Mouse (Mus musculus) forebrain, embryonic 14.5 days (tissue): Measurements from ENCODE around the gene Tspan32. TPM values are rescaled to one million over a fixed set of nuclear protein-coding genes. Genes with fewer than 3 reads are reported as not detected.

Experiments
- ATAC-seq: fragments of 200-750 bp; cut with Nextera tagmentation; 2 replicates; pipeline ENCODE4 v1.8.0; 2017; ENCODE audit warnings: mild to moderate bottlenecking, moderate library complexity
- DNase-seq: peaks from one replicate; pipeline ENCODE4 v3.0.0-alpha.2; 2015; ENCODE audit warnings: low spot score
- H3K27ac ChIP-seq: fragments of 300-500 bp; sonication (generic); 2 replicates; pipeline ENCODE4 v1.5.1; 2014; ENCODE audit warnings: low read depth, mild to moderate bottlenecking, control low read depth, low read length, moderate library complexity
- H3K27me3 ChIP-seq: fragments of 300-500 bp; sonication (generic); replicated peaks from 2 replicates; pipeline ENCODE4 v1.6.1; 2014; ENCODE audit warnings: low read length, control low read depth, mixed read lengths; ENCODE audit not compliant: control insufficient read depth, insufficient read depth
- H3K36me3 ChIP-seq: fragments of 300-500 bp; sonication (generic); 2 replicates; pipeline ENCODE4 v1.6.1; 2014; ENCODE audit warnings: low read length, control low read depth; ENCODE audit not compliant: control insufficient read depth, insufficient read depth
- H3K4me1 ChIP-seq: fragments of 300-500 bp; sonication (generic); 2 replicates; pipeline ENCODE4 v1.6.1; 2014; ENCODE audit warnings: antibody characterized with exemption, low read length, control low read depth; ENCODE audit not compliant: control insufficient read depth, insufficient read depth
- H3K4me2 ChIP-seq: fragments of 300-500 bp; sonication (generic); 2 replicates; pipeline ENCODE4 v1.6.1; 2014; ENCODE audit warnings: mild to moderate bottlenecking, control low read depth, low read length
- H3K4me3 ChIP-seq: fragments of 300-500 bp; sonication (generic); 2 replicates; pipeline ENCODE4 v1.5.1; 2014; ENCODE audit warnings: low read depth, low read length, control low read depth
- H3K9ac ChIP-seq: fragments of 300-500 bp; sonication (generic); 2 replicates; pipeline ENCODE4 v1.6.1; 2014; ENCODE audit warnings: mild to moderate bottlenecking, low read length, control low read depth, moderate library complexity
- H3K9me3 ChIP-seq: fragments of 300-500 bp; sonication (generic); replicated peaks from 2 replicates; pipeline ENCODE4 v1.6.1; 2016; ENCODE audit warnings: low read length, control low read depth, mixed read lengths; ENCODE audit not compliant: control insufficient read depth
- WGBS: fragments of 180-500 bp; shearing (Covaris S2); extraction: QIAGEN DNeasy Blood & Tissue Kit; methylation state at CpG from one replicate; pipeline ENCODE4 v1.1.7; 2014; 5-methylcytosine and 5-hydroxymethylcytosine counted together
- polyA plus RNA-seq: library from polyadenylated mRNA; unstranded; fragments of >200 nt; fragmentation: Nextera tagmentation; extraction: Ambion mirVana; gene quantifications from 2 replicates; pipeline ENCODE4 v1.2.1, GENCODE M21; 2014

The Tspan32 gene
- polyA plus RNA-seq, 1 experiment from 2014 or later: 0.61 TPM

GRCm38 (mm10) chr7:143049331-143049730 lies 44.5 kb downstream of the Tspan32 start:
- H3K36me3 ChIP-seq: no peaks in the 10 kb centered on the region
- H3K4me2 ChIP-seq: no peak overlapping the region
- H3K9ac ChIP-seq: no peak overlapping the region
- H3K4me3 ChIP-seq: no peak overlapping the region
- H3K9me3 ChIP-seq: no peaks in the 10 kb centered on the region
- H3K27ac ChIP-seq: no peak overlapping the region
- H3K4me1 ChIP-seq: peaks cover 12% of the 10 kb centered on the region
- 83% methylated on average over 3 of the region's 3 CpGs for WGBS
- no peaks in the 10 kb centered on the region for H3K27me3 ChIP-seq
- DNase-seq: no peak
- ATAC-seq: no peak

GRCm38 (mm10) chr7:143049841-143050816 lies 45.3 kb downstream of the Tspan32 start:
- Histone ChIP-seq H3K4me1 (peaks cover 20% of the 10 kb centered on the region), H3K27me3 (no peaks in the 10 kb centered on the region), H3K9me3 (no peaks in the 10 kb centered on the region), H3K27ac (no peak overlapping the region), H3K9ac (no peak overlapping the region), H3K36me3 (no peaks in the 10 kb centered on the region), H3K4me3 (no peak overlapping the region), H3K4me2 (no peak overlapping the region)
- DNase-seq (no peak), ATAC-seq (no peak)
- 91% methylated on average over 3 of the region's 3 CpGs for WGBS

- Histone ChIP-seq H3K27me3 (no peaks in the 10 kb centered on the region), H3K4me3 (no peak overlapping the region), H3K9ac (no peak overlapping the region), H3K4me2 (no peak overlapping the region), H3K4me1 (peaks cover 20% of the 10 kb centered on the region), H3K27ac (no peak overlapping the region), H3K36me3 (no peaks in the 10 kb centered on the region), H3K9me3 (no peaks in the 10 kb centered on the region)
- ATAC-seq: no peak
- no peak for DNase-seq
- 71% methylated on average over 2 of the region's 2 CpGs for WGBS
These were observed 46.5 kb downstream of the Tspan32 start for GRCm38 (mm10) chr7:143051316-143051715.

GRCm38 (mm10) chr7:143052626-143053007 lies 47.8 kb downstream of the Tspan32 start, which contains the start of gene Cd81:
Gene Cd81 (plus strand): TSS chr7:143052739.
- H3K4me1 ChIP-seq: peaks cover 20% of the 10 kb centered on the region
- peak within 1 kb of the TSS; percentile 86 for H3K4me3 ChIP-seq
- no peaks in the 10 kb centered on the region for H3K27me3 ChIP-seq
- H3K36me3 ChIP-seq: peaks cover 2% of the 10 kb centered on the region; the same call in 1 of the 2 replicates
- peak within 1 kb of the TSS; percentile 92 for H3K9ac ChIP-seq
- no peaks in the 10 kb centered on the region for H3K9me3 ChIP-seq
- peak; percentile 84 for ATAC-seq
- under 1% methylated on average over 33 of the region's 37 CpGs for WGBS
- H3K27ac ChIP-seq: peak within 1 kb of the TSS; percentile 71
- peak; percentile 83 for DNase-seq
- peak within 1 kb of the TSS; percentile 80 for H3K4me2 ChIP-seq

GRCm38 (mm10) chr7:143053008-143053899 lies 48.4 kb downstream of the Tspan32 start:
- H3K4me3 ChIP-seq: peak overlapping the region; percentile 86
- H3K27ac ChIP-seq: peak overlapping the region; percentile 71
- peak overlapping the region; percentile 80 for H3K4me2 ChIP-seq
- DNase-seq (peak; percentile 75), ATAC-seq (peak; percentile 80)
- peaks cover 2% of the 10 kb centered on the region for H3K36me3 ChIP-seq
- peaks cover 20% of the 10 kb centered on the region for H3K4me1 ChIP-seq
- under 1% methylated on average over 40 of the region's 46 CpGs for WGBS
- H3K27me3 ChIP-seq: no peaks in the 10 kb centered on the region
- peak overlapping the region; percentile 92 for H3K9ac ChIP-seq
- no peaks in the 10 kb centered on the region for H3K9me3 ChIP-seq

GRCm38 (mm10) chr7:143053961-143054611 lies 49.2 kb downstream of the Tspan32 start:
- H3K4me2 ChIP-seq: peak overlapping the region; percentile 80
- peaks cover 2% of the 10 kb centered on the region for H3K36me3 ChIP-seq
- WGBS: 75% methylated on average over 11 of the region's 11 CpGs
- no peak for DNase-seq
- H3K9me3 ChIP-seq: no peaks in the 10 kb centered on the region
- H3K27ac ChIP-seq: no peak overlapping the region
- peaks cover 20% of the 10 kb centered on the region for H3K4me1 ChIP-seq
- no peaks in the 10 kb centered on the region for H3K27me3 ChIP-seq
- peak overlapping the region; percentile 92 for H3K9ac ChIP-seq
- ATAC-seq: no peak
- peak overlapping the region; percentile 86 for H3K4me3 ChIP-seq

- H3K9ac ChIP-seq: peak overlapping the region; percentile 92; the same call in 1 of the 2 replicates
- ATAC-seq (no peak), DNase-seq (no peak)
- no peaks in the 10 kb centered on the region for H3K27me3 ChIP-seq
- no peak overlapping the region for H3K27ac ChIP-seq
- peak overlapping the region; percentile 86 for H3K4me3 ChIP-seq
- WGBS: 65% methylated on average over 3 of the region's 3 CpGs
- H3K9me3 ChIP-seq: no peaks in the 10 kb centered on the region
- H3K36me3 ChIP-seq: peaks cover 2% of the 10 kb centered on the region
- H3K4me2 ChIP-seq: peak overlapping the region; percentile 80
- peaks cover 20% of the 10 kb centered on the region for H3K4me1 ChIP-seq
These were observed 49.7 kb downstream of the Tspan32 start for GRCm38 (mm10) chr7:143054612-143054965.

- 87% methylated on average over 3 of the region's 3 CpGs for WGBS
- DNase-seq: no peak
- H3K36me3 ChIP-seq: peaks cover 2% of the 10 kb centered on the region
- ATAC-seq: no peak
- no peak overlapping the region for H3K27ac ChIP-seq
- H3K4me3 ChIP-seq: peak overlapping the region; percentile 86
- peak overlapping the region; percentile 92; the same call in 1 of the 2 replicates for H3K9ac ChIP-seq
- H3K27me3 ChIP-seq: no peaks in the 10 kb centered on the region
- peak overlapping the region; percentile 80; the same call in 1 of the 2 replicates for H3K4me2 ChIP-seq
- H3K9me3 ChIP-seq: no peaks in the 10 kb centered on the region
- H3K4me1 ChIP-seq: peaks cover 20% of the 10 kb centered on the region
These were observed 50.2 kb downstream of the Tspan32 start for GRCm38 (mm10) chr7:143055001-143055400.
